Mouse (Mus musculus) c-Kit-negative CD71-positive TER-119-positive erythroid progenitor cells, embryonic 14.5 days (primary cell): ENCODE data around the gene Fam171a1.
"Not testable (repeated sequence)": the region's sequence is repeated elsewhere in the genome, so short reads cannot be mapped to it uniquely, and the experiment has no call there.

Experiments
- DNase-seq: peaks from one replicate; pipeline ENCODE4 v3.0.0-alpha.2; 2013; ENCODE audit warnings: low read depth, low spot score

The Fam171a1 gene

GRCm38 (mm10) chr2:3171774-3172173 is 57.8 kb downstream of the Fam171a1 start:
- DNase-seq = no peak

DNA sequence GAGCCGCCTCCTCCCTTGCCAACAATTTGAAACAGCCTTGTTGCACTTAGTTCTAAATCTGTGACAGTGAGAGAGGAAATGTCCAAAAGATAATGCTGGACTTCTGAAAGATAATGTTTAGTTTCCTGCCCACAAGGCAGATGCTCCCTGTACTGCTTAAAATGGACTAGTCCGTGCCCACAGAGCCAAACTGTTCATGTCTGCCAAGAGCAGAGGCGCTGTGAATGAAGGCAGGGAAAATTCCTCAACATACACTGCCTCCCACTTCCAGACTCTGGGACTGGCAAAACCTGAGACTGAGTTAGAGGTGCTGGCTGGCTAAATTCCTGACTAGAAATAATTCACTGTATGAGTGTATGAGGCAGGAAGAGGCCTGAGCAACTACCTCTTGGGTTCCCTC is 58.6 kb downstream of the Fam171a1 start:
- DNase-seq = no peak

- no peak for DNase-seq
Observed at GRCm38 (mm10) chr2:3174890-3175289, 60.9 kb downstream of the Fam171a1 start.

DNA sequence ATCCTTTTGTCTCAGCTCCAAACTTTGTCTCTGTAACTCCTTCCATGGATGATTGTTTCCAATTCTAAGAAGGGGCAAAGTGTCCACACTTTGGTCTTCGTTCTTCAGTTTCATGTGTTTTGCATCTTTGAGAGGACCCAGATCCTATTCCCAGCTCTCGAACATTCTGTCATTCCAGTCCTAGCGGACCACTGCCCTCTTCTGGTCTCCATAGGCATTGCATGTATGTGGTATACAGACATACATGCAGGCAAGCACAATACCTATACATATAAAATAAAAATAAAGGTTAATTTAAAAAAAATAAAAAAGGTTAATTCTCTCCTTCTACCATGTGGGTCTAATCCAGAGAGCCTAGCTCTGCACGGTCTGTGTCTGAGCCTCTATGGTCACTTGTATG is 62.0 kb downstream of the Fam171a1 start:
- DNase-seq = peak; percentile 8

GRCm38 (mm10) chr2:3176751-3177150 is 62.7 kb downstream of the Fam171a1 start:
- DNase-seq = no peak

DNA sequence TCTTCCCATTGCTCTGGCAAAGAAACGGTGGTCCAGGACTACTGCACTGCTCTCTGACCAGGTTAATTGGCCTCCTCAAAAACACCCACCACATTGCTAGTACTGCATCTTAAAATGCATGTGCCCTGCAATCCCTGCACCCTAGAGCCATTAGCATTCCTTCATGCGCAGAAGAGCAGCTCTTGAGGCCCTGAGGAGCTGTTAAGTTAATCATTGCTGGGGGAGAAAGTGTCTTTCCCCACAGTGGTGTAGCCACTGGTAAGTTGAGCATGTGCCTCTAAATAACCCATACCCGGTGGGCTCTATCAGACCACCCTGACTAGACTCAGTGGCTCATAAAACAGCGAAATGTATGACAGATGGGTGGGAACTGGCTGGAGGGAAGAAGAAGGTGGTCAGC is 66.5 kb downstream of the Fam171a1 start:
- DNase-seq = no peak

DNA sequence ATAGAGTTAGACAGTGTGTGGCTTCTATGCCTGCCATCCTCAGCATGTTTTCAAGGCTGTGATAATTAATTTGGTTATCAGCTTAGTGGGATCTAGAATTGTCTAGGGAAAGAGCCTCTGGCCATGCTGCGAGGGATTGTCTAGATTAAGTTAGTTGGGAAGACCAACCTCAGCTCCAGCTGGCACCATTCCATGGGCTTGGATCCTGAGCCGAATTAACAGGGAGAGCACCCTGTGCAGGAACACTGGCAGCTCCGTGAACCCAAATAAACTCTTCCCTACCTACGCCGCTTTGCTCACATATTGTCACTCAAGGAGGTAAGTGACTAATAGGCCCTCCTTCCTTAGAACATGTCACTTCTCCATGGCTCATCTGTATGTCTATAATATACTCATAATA is 69.6 kb downstream of the Fam171a1 start:
- no peak for DNase-seq

- DNase-seq = no peak
Observed at GRCm38 (mm10) chr2:3185335-3185734, 71.3 kb downstream of the Fam171a1 start.

GRCm38 (mm10) chr2:3188745-3189475 is 74.9 kb downstream of the Fam171a1 start:
- no peak for DNase-seq

GRCm38 (mm10) chr2:3191149-3191548 is 77.1 kb downstream of the Fam171a1 start:
- no peak for DNase-seq

DNA sequence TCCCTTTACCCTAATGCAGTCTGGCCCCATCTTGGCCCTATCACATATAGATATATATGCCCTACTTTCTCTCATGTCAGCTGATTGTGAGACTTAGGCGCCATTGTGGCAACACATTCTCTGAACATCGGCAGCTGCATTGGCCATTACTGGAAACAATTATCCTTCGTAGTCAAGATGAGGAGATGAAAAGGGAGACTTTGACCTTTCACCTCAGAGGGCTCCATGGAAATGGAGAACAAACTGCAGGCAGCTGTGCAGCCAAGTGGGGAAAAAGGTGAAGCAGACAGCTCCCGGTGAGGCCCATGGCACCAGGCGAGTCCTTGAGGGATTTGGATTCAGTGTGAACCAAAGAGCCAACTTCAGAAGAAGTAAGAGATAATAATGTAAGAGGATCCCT is 81.5 kb downstream of the Fam171a1 start:
- DNase-seq = no peak

- no peak for DNase-seq
Observed at GRCm38 (mm10) chr2:3200422-3200821, 86.4 kb downstream of the Fam171a1 start.

- DNase-seq = no peak
Observed at GRCm38 (mm10) chr2:3206975-3207642, 93.1 kb downstream of the Fam171a1 start.

DNA sequence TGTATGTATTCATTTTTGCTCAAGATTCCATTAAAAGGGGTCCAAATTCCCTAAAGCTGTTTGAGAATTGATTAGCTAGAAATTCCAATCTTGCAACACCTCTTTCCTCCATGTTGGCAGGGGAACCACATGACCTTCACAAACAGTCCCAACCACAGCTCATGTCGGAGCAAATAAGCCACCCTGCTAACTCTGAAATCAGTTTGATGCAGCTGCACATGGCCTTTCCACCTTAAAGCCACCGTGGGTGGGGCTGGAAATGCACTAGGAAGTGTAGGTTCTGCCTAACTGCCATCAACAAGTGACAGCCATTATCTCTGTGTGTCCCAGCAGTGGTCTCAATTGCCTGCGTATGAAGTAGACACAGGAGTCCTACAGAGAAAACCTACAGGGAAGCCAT is 101.5 kb downstream of the Fam171a1 start:
- no peak for DNase-seq

DNA sequence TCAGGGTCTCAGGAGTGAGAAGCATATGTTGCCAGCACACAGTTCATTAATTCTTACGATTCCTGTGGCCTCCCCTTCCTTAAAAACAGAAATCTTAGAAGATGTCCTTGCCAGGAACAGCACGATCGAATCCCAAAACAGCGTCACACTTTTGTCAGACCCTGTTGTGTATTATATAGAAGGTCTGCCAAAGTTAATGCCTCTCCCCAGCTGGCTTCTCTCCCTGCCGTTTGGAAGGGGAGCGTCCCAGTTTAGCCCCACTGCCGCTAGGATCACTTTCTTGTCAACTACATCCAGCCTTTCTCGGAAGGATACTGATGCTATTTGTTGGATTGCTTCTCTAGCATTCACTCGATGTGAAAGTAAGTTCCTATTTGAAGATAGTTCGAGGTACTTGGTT is 102.6 kb downstream of the Fam171a1 start:
- DNase-seq = no peak

GRCm38 (mm10) chr2:3217577-3217976 is 103.6 kb downstream of the Fam171a1 start:
- not testable (repeated sequence) for DNase-seq

DNA sequence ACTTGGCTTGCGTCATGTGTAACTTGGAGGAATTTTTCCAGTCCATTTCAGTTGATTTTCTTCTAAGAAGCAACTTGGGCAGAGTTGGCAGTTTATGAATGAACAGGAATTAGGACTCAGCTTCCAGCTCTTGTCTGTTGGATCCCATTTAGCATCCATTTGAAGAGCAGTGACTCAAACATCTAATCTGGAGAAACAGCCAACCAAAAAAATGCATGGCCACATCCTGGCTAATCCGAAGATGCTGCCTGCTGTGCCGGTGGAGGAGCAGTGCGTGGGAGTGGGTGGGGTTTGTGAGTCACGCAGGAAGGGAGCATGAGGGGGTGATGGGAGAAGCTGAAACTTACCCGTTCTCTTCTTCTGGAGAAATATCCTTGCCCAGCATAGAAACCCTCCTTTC is 104.2 kb downstream of the Fam171a1 start:
- no peak for DNase-seq

- DNase-seq = no peak
Observed at GRCm38 (mm10) chr2:3228475-3228874, 114.5 kb downstream of the Fam171a1 start.

- DNase-seq = no peak
Observed at GRCm38 (mm10) chr2:3229060-3229459, 115.0 kb downstream of the Fam171a1 start.

DNA sequence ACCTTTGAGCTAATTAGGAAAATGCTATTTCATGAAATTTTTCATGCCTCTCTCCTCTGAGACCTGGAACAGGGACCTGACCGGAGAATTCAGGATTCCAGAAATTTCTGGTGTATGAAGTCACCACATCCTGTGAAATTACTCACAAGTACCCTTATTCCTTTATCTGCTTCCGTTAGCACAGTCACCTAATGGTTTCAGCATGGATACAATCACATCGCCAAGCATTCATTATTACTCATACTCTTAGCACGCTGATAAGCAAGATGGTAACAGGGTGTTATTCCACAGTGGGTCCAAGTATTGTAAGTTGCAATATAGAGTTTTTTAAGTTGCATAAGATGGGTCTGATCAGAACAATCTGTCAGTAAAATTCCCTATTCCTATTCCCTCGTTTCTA is 125.2 kb downstream of the Fam171a1 start:
- no peak for DNase-seq

- DNase-seq = no peak
Observed at GRCm38 (mm10) chr2:3244251-3244650, 130.2 kb downstream of the Fam171a1 start.

- DNase-seq = no peak
Observed at GRCm38 (mm10) chr2:3251309-3251708, 137.3 kb downstream of the Fam171a1 start.

- no peak for DNase-seq
Observed at GRCm38 (mm10) chr2:3266466-3266865, 152.4 kb downstream of the Fam171a1 start.
